Mouse (Mus musculus) erythroblast, embryonic 14.5 days (primary cell): ENCODE data around the gene Lrrc4.

Source experiments
- GATA1 ChIP-seq: IDR thresholded peaks from 2 replicates; pipeline ENCODE4 v1.6.1; 2012; ENCODE audit warnings: low read length, inconsistent platforms, mixed read lengths
- TAL1 ChIP-seq: IDR thresholded peaks from 3 replicates; pipeline ENCODE4 v1.6.1; 2012; ENCODE audit warnings: low read length, inconsistent platforms, mixed read lengths

- TF ChIP-seq GATA1 (no peak), TAL1 (no peak)
Observed at GRCm38 (mm10) chr6:28831854-28832750, 555 bp upstream of the Lrrc4 start.
